ENCODE assay signal across 12 mouse cellular contexts in the genomic region with DNA sequence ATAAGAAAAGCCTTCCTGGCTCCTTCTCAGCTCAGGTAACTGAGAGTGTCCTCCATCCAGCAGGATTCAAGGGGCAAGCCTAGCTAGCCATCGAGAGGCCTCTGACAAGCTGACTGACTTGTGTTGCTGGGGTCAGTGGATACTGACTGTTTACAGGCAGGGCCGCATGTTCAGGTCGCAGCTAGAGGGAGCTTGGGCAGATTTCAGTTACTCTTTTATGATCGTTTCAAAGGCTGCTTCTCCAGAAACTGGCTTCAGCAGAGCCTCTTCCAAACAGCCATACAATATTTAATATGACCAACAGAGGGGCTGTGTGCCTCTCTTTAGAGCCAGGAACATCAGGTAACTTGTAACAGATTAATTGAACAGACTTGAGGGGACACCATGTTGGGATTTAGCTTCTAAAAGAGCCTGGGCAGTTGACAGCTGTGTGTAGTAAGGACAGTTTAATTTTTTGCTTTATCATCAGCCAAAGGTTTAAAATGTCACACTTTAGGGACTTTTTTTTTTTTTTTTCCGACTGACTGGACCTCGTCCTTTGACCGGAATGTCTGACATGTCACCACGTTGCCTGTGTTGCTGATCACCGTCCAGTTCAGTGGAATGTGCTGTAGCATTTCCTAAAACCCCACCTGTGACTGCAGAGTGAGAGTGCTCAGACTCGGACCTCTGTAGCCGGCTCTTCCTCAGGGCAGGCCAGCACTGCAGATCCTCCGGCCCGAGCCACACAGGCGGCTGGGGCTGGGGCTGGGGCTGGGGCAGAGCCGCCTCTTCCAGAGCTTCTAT. TPM values are rescaled to one million over a fixed set of nuclear protein-coding genes. Genes with fewer than 3 reads are reported as not detected.
DNase-seq lines count a peak whose midpoint lies in the region; ATAC-seq and TF ChIP-seq lines count a peak whose summit lies in the region.
"Had no signal": no experiment of that assay in that cellular context is flagged by ENCODE, and none has a peak within 500 bp of the region (broad histone marks: within the 10 kb centered on the region; RNA-seq: fewer than 3 reads in every experiment).

No protein-coding gene starts in this region.

- no peak overlapping the region for H3ac ChIP-seq in myocyte (ENCODE audit: control insufficient read depth, insufficient read length)

- H3K9ac ChIP-seq in heart, adult 2 months (ENCODE audit: low read depth, low read length), result no peak overlapping the region
- no peak overlapping the region for H3K9ac ChIP-seq in liver, embryonic 12.5 days

- ATAC-seq in liver, embryonic 12.5 days, result no peak

- H3K4me2 ChIP-seq in liver, embryonic 12.5 days, result no peak overlapping the region
- peak overlapping the region; percentile 44 for H3K4me2 ChIP-seq in myocyte (ENCODE audit: low read depth)

- TF ChIP-seq EP300 in heart, adult 2 months (IDR thresholded peaks at IDR 0.05; ENCODE audit: insufficient read depth, low read depth, low read length), result no peak

- intact Hi-C loops in heart, adult 2 months (cut with DNase I), result no loop called here

- H3K9me3 ChIP-seq in liver, embryonic 12.5 days (replicated peaks), result no peaks in the 10 kb centered on the region
- no peaks in the 10 kb centered on the region for H3K9me3 ChIP-seq in embryonic facial prominence, embryonic 10.5 days

- no peak for DNase-seq in heart, adult 2 months
- DNase-seq in heart, adult 8-10 months (ENCODE audit: low spot score), result no peak
- no peak for DNase-seq in liver
- DNase-seq in kidney, adult 9 months, result peak; percentile 71
- DNase-seq in embryo, embryonic 11 days, result no peak
- DNase-seq in embryonic facial prominence, embryonic 10.5 days (ENCODE audit: low spot score), result no peak
- DNase-seq: adrenal gland, postnatal 25 days; cerebellum, adult 2 months; gastrocnemius, postnatal 14 days had no signal

- H3K27me3 ChIP-seq in heart, adult 2 months (ENCODE audit: control insufficient read depth, insufficient read depth, low read length), result no peaks in the 10 kb centered on the region
- no peaks in the 10 kb centered on the region for H3K27me3 ChIP-seq in liver, embryonic 12.5 days (replicated peaks)
- no peaks in the 10 kb centered on the region for H3K27me3 ChIP-seq in myocyte (ENCODE audit: control insufficient read depth, insufficient read depth, insufficient read length)
- H3K27me3 ChIP-seq in embryonic facial prominence, embryonic 10.5 days (replicated peaks; ENCODE audit: low read depth, poor library complexity, severe bottlenecking), result no peaks in the 10 kb centered on the region

- WGBS in heart, adult 2 months, result 52% methylated on average over 15 of the region's 15 CpGs
- WGBS in liver, embryonic 12.5 days (ENCODE audit: insufficient replicate concordance), result 77% methylated on average over 15 of the region's 15 CpGs
- WGBS in embryonic facial prominence, embryonic 10.5 days, result 82% methylated on average over 15 of the region's 15 CpGs

- peaks cover 1% of the 10 kb centered on the region for H3K4me1 ChIP-seq in heart, adult 2 months (ENCODE audit: control insufficient read depth, insufficient read depth, low read length)
- H3K4me1 ChIP-seq in liver, embryonic 12.5 days, result 0 out of 2 replicates have a peak, but pooled peaks cover 4% of the 10 kb centered on the region
- no peaks in the 10 kb centered on the region for H3K4me1 ChIP-seq in embryonic facial prominence, embryonic 10.5 days

- no peaks in the 10 kb centered on the region for H3K79me2 ChIP-seq in heart, adult 2 months (replicated peaks; ENCODE audit: control insufficient read depth, insufficient read depth, low read length)
- H3K79me2 ChIP-seq in myocyte (ENCODE audit: control insufficient read depth, insufficient read depth), result no peaks in the 10 kb centered on the region

- no peak for TF ChIP-seq POLR2A in heart, adult 2 months (IDR thresholded peaks at IDR 0.05; ENCODE audit: insufficient read depth, low read depth, low read length)
- TF ChIP-seq POLR2A in myocyte (IDR thresholded peaks at IDR 0.05; ENCODE audit: insufficient read length, low read depth), result no peak

- no peaks in the 10 kb centered on the region for H3K36me3 ChIP-seq in heart, adult 2 months (ENCODE audit: control insufficient read depth, insufficient read depth, low read length)
- peaks cover 65% of the 10 kb centered on the region for H3K36me3 ChIP-seq in liver, embryonic 12.5 days
- peaks cover 14% of the 10 kb centered on the region for H3K36me3 ChIP-seq in myocyte (ENCODE audit: control insufficient read depth, insufficient read depth)
- peaks cover 72% of the 10 kb centered on the region for H3K36me3 ChIP-seq in embryonic facial prominence, embryonic 10.5 days (replicated peaks)

- TF ChIP-seq CTCF in heart, adult 2 months (IDR thresholded peaks at IDR 0.05), result peak; percentile 59

- H3K27ac ChIP-seq in heart, adult 2 months, result no peak overlapping the region
- peak overlapping the region; percentile 8; the same call in 1 of the 2 replicates for H3K27ac ChIP-seq in liver, embryonic 12.5 days
- H3K27ac ChIP-seq in embryonic facial prominence, embryonic 10.5 days (replicated peaks), result no peak overlapping the region
- H3K27ac ChIP-seq: macrophage had no signal

- H3K4me3 ChIP-seq in heart, adult 2 months, result no peak overlapping the region
- no peak overlapping the region for H3K4me3 ChIP-seq in liver, embryonic 12.5 days
- H3K4me3 ChIP-seq in myocyte, result no peak overlapping the region
- H3K4me3 ChIP-seq in embryonic facial prominence, embryonic 10.5 days, result no peak overlapping the region

TF ChIP-seq in myocyte, 11 proteins besides CTCF, POLR2A, EP300 and RAD21:
- TF ChIP-seq MAX (IDR thresholded peaks at IDR 0.05; ENCODE audit: low read depth) (no peak), MYOG (IDR thresholded peaks at IDR 0.05; ENCODE audit: control insufficient read depth in 1 of 3, insufficient read depth in 1 of 3, insufficient read length in 2 of 3, low read depth in 2 of 3) (peak in 1 of 3 experiments; percentile 51)

RNA-seq across cellular contexts. Expression of gene Atxn2, which starts 24.8 kb away (rescaled TPM):
- 100 to 1,000 TPM; 155 to 161 TPM for total RNA-seq in heart, adult 2 months (2021)
- 133 and 139 TPM in 2 replicates for polyA plus RNA-seq in heart, adult 2 months (2012; rRNA removed)
- total RNA-seq in heart, adult 8-10 months (2022), result 100 to 1,000 TPM; 143 to 153 (median 147) TPM
- 40.5 and 40.8 TPM in 2 replicates for polyA plus RNA-seq in liver, embryonic 12.5 days (2016; fragmentation: Nextera tagmentation; extraction: Ambion mirVana)
- polyA plus RNA-seq in myocyte (2012; fragmentation: generic; extraction: Trizol), result 95.3 TPM
- polyA plus RNA-seq in embryonic facial prominence, embryonic 10.5 days (2016; fragmentation: Nextera tagmentation; extraction: Ambion mirVana), result 44.5 and 44.9 TPM in 2 replicates

RNA-seq across cellular contexts. Expression of gene Brap, which starts 25.9 kb away (rescaled TPM):
- total RNA-seq in heart, adult 2 months (2021), result 10 to 100 TPM; 27.8 to 29.8 TPM
- 16.6 and 23.1 TPM in 2 replicates for polyA plus RNA-seq in heart, adult 2 months (2012; rRNA removed)
- total RNA-seq in heart, adult 8-10 months (2022), result 10 to 100 TPM; 26.0 to 30.9 (median 29.3) TPM
- polyA plus RNA-seq in liver, embryonic 12.5 days (2016; fragmentation: Nextera tagmentation; extraction: Ambion mirVana), result 35.1 and 36.6 TPM in 2 replicates
- 40.9 TPM for polyA plus RNA-seq in myocyte (2012; fragmentation: generic; extraction: Trizol)
- 41.9 and 44.5 TPM in 2 replicates for polyA plus RNA-seq in embryonic facial prominence, embryonic 10.5 days (2016; fragmentation: Nextera tagmentation; extraction: Ambion mirVana)

RNA-seq across cellular contexts. Expression of gene Acad10, which starts 26.0 kb away (rescaled TPM):
- total RNA-seq in heart, adult 2 months (2021), result 10 to 100 TPM; 24.1 to 24.7 TPM
- polyA plus RNA-seq in heart, adult 2 months (2012; rRNA removed), result 5.2 and 6.6 TPM in 2 replicates
- 10 to 100 TPM; 26.3 to 29.6 (median 26.9) TPM for total RNA-seq in heart, adult 8-10 months (2022)
- polyA plus RNA-seq in liver, embryonic 12.5 days (2016; fragmentation: Nextera tagmentation; extraction: Ambion mirVana), result 2.5 and 2.6 TPM in 2 replicates
- 4.7 TPM for polyA plus RNA-seq in myocyte (2012; fragmentation: generic; extraction: Trizol)
- 2.6 and 3.2 TPM in 2 replicates for polyA plus RNA-seq in embryonic facial prominence, embryonic 10.5 days (2016; fragmentation: Nextera tagmentation; extraction: Ambion mirVana)
